Mouse (Mus musculus) splenic B cell, adult 2 months (primary cell): ENCODE results near the gene Sptssb.

Experiments used
- DNase-seq: peaks from one replicate; pipeline ENCODE4 v3.0.0-alpha.2; 2011; ENCODE audit warnings: low read depth, low spot score
- H3K27me3 ChIP-seq: 2 replicates; pipeline ENCODE4 v1.6.1; 2012; ENCODE audit warnings: mild to moderate bottlenecking, low read length, moderate library complexity, mixed read lengths; ENCODE audit not compliant: control insufficient read depth, poor library complexity, insufficient read depth, severe bottlenecking
- H3K36me3 ChIP-seq: 2 replicates; pipeline ENCODE4 v1.6.1; 2012; ENCODE audit warnings: mild to moderate bottlenecking, low read length, moderate library complexity, mixed read lengths; ENCODE audit not compliant: control insufficient read depth, poor library complexity, insufficient read depth, severe bottlenecking

The Sptssb gene

GRCm38 (mm10) chr3:69812442-69812841 is 47.3 kb downstream of the Sptssb start:
- Histone ChIP-seq H3K36me3 (no peaks in the 10 kb centered on the region), H3K27me3 (no peaks in the 10 kb centered on the region)
- DNase-seq, result no peak

- Histone ChIP-seq H3K36me3 (no peaks in the 10 kb centered on the region), H3K27me3 (no peaks in the 10 kb centered on the region)
- DNase-seq, result no peak
Observed at GRCm38 (mm10) chr3:69808479-69808878, 51.3 kb downstream of the Sptssb start.

- no peak for DNase-seq
- Histone ChIP-seq H3K36me3 (no peaks in the 10 kb centered on the region), H3K27me3 (no peaks in the 10 kb centered on the region)
Observed at GRCm38 (mm10) chr3:69803137-69803536, 56.6 kb downstream of the Sptssb start.

- no peaks in the 10 kb centered on the region for H3K27me3 ChIP-seq
- no peaks in the 10 kb centered on the region for H3K36me3 ChIP-seq
- no peak for DNase-seq
Observed at GRCm38 (mm10) chr3:69800829-69801384, 58.8 kb downstream of the Sptssb start.

- Histone ChIP-seq H3K36me3 (no peaks in the 10 kb centered on the region), H3K27me3 (no peaks in the 10 kb centered on the region)
- DNase-seq, result no peak
Observed at GRCm38 (mm10) chr3:69799096-69799495, 60.6 kb downstream of the Sptssb start.

- no peaks in the 10 kb centered on the region for H3K27me3 ChIP-seq
- H3K36me3 ChIP-seq, result no peaks in the 10 kb centered on the region
- DNase-seq, result no peak
Observed at GRCm38 (mm10) chr3:69797969-69798368, 61.8 kb downstream of the Sptssb start.

GRCm38 (mm10) chr3:69797533-69797932 is 62.2 kb downstream of the Sptssb start:
- Histone ChIP-seq H3K36me3 (no peaks in the 10 kb centered on the region), H3K27me3 (no peaks in the 10 kb centered on the region)
- DNase-seq, result no peak

GRCm38 (mm10) chr3:69792823-69793417 is 66.8 kb downstream of the Sptssb start:
- H3K27me3 ChIP-seq, result no peaks in the 10 kb centered on the region
- H3K36me3 ChIP-seq, result no peaks in the 10 kb centered on the region
- DNase-seq, result no peak

- DNase-seq, result no peak
Observed at GRCm38 (mm10) chr3:69779246-69779796, 80.4 kb downstream of the Sptssb start.

GRCm38 (mm10) chr3:69773356-69773755 is 86.4 kb downstream of the Sptssb start:
- Histone ChIP-seq H3K27me3 (no peaks in the 10 kb centered on the region), H3K36me3 (no peaks in the 10 kb centered on the region)
- DNase-seq, result no peak

More at GRCm38 (mm10) chr3:69779246-69779796, 80.4 kb downstream of the Sptssb start:
- H3K27me3 ChIP-seq, result no peaks in the 10 kb centered on the region
- H3K36me3 ChIP-seq, result no peaks in the 10 kb centered on the region
